Mouse (Mus musculus) urinary bladder, postnatal 4 days (tissue): Measurements from ENCODE around the gene Arl5b.

Experiments
- DNase-seq, 2 experiments: peaks; one replicate each; pipeline ENCODE4 v3.0.0; 2021 to 2022; ENCODE audit warnings: low spot score in 2 of 2

Arl5b gene

DNA sequence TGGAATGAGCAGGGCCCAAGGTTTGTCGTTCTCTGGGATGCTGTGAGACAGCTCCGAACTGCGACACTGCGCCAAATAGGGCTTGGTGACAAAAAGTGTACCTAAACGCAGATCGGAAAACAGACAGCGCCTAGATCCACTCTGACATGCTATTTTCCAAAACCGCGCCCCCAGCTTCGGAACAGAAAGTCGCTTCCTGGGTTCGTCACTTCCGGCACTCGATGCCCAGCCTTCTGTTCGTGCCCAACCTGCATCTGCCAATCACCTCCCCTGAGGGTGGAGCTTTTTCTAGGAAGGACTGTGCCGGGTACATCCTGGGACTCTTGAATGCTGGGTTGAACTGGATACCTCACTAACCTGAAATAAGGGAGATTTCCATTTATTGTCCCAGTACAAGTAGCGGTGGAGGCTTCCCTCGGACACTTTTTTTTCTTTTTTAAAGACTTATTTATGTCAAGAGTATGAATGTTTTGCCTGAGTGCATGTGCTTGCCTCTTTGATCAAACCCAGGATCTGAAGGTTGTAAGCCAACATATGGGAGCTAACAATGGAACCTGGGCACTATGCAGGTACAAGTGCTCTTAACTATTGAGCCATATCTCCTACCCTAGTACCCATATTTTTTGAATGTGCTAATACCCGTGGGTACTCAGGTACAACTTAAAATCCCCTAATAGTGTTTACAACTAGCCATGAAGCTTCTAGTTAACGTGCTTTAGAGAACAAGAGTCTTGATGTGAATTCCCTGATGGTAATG, at the start of gene Arl5b:
Gene Arl5b (plus strand): TSS at position 279 of the 757 bp plus-strand sequence.
- peak; percentile 83 to 92 for DNase-seq

DNA sequence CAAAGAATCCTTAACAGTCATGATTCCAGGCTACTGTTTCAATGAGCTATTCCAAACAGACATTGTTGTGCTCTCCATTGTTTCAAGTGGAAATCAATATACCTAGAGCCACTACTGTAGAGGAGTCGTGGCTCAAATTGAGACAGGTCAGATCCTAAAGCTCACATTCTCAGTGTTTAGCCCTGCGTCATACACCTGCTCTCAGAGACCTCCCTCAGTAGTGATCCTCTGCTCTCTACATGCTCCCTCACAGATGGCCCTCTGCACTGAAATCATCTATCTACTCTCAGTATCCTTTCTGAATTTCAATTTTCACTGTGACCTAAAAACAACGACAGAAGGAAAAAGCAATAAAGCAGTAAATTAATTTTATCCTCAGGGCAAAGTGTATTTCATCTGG, 41.7 kb upstream of the Arl5b start:
- DNase-seq, result no peak

GRCm38 (mm10) chr2:15008072-15008471, 41.1 kb upstream of the Arl5b start:
- no peak for DNase-seq

- DNase-seq, result no peak
Observed at GRCm38 (mm10) chr2:15026817-15027216, 22.4 kb upstream of the Arl5b start.

GRCm38 (mm10) chr2:15027816-15028215, 21.4 kb upstream of the Arl5b start:
- DNase-seq, result no peak

DNA sequence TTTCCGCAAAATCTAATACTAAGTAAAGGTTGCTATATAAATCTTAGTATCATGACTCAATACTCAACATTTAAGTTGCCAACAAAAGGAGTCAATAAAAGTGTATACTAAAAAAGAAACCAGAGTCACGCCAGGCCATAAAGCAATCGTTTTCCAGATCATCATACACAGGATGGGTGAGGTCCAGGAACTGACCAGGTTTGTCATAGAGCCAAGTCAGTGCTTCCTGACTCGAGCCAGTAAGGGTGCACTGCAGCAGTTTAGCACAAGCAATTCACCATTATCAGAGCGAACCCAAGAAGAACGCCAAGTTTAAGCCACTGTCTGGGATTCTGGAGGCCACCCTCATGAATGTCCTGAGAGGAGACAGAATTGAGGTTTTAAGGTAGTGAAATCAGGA, 10.5 kb upstream of the Arl5b start:
- no peak for DNase-seq

DNA sequence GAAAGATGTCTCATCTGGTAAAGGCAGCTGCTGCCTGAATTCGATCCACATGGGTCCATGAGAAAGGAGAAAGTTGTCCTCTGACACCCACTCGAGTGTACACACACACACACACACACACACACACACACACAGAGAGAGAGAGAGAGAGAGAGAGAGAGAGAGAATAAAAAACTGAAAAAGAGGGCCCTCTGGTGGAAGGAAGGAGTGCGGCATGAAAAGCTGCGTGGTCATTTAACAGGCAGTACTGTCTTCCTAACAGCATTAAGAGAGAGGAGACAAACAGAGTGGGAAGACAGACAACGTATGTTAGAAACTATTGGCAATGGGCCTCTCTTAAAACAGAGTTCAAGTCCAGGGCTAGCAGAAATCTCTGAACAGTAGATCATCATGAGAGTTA, 8.9 kb upstream of the Arl5b start:
- no peak for DNase-seq

DNA sequence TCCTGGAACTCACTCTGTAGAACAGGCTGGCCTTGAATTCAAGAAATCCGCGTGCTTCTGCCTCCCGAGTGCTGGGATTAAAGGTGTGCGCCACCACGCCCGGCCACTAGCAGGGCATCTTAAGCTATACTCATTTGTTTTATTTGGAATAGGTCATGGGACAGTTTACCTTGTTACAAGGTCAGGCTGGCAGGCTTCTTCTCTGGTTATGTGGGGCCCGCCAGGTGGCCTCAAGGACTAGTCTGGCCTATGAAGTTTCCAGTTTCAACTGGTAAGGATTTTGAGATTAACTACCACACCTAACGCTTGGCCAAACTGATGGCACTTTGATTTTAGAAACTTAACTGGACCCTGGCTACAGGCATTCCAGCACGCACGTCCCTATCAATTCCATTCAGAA, 5.3 kb downstream of the Arl5b start:
- no peak for DNase-seq

DNA sequence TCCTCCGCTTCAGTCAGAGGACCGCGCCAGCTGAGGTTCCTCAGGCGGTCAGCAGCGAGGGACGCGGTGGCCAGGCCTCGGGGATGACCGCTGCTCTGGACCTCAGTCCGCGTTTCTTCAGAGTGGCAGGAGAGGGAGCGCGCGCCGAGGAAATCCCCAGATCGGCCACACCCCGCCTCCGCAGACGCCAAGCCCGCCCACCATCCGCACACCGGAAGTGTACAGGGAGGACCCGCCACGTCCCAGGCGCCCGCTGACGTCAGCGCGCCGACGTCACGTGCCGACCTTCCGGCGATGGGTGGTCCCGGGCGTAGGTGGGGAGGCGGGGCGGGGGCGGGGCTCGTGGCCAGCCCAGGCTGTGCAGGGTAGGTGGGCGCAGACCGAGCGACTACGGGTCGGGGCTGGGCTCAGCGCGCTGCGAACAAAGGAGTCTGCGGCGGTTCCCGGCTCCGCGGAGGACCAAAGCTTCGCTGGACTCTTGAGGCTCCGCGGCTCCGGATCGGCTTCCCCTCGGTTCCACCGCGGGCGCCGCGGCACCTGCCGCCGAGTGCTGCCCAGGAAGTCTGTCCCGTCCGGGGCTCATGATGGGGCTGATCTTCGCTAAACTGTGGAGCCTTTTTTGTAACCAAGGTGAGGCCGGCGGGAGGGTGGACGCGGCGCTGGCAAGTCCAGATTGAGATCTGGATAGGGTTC, 5.9 kb downstream of the Arl5b start, which contains the start of gene Nsun6:
Gene Nsun6 (minus strand): TSS at position 125 of the 693 bp plus-strand sequence.
- peak; percentile 96 to 98 for DNase-seq

DNA sequence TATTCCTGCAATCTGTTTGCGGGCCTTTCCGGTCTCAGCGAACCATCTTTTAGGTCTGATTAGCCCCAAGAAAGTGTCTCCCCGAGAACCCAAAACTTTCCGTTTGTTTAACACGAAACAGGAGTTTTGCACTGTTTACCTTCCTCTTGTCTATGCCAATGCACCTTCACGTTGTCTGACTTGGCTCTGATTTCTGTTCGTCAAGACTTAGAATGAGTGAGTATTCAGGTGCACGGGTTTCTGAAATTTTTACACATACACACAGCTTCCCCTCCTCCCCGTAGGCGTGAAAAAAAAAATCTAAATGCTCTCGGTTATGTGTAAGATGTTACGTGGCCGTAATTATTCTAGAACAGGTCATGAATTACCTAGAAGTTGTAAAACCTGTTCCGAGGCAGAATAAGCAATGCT, 6.6 kb downstream of the Arl5b start:
- no peak for DNase-seq

DNA sequence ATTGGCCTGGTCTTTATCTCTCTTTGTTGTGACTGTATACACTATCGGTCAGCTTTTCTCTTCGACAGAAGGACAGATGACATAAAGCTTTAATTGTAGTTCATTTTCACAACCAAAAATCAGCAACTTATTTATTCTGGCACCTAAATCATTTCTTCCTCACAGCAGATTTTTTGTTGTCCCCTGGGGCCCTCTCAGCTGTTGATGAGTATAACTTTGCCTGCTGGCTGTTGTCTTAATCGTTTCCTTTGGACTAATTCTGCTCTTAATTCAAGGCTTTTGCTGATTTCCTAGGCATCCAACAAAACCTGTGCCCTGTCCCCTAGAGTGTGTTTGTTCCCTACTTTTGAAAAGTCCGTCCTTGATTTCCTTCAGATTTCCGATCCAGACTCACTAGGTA, 9.0 kb downstream of the Arl5b start:
- no peak for DNase-seq

DNA sequence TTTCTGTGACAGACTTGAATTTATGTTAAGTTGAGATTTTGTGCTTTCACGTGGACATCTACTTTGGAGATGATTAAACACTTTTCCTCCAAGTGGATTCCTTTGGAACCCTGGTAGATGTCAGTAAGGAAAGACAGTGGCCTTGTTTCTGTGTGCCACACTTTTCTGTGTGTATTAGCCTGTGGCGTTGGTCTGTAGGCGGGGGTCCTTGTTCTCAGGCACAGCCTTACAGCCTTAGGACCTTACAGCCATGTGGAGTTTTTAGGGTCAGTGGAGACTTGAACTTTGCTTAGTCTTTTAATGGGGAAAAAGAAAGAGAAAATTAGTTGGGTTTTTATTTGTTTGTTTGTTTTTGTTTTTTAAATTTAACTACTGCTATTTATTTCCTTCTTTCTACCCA, 11.7 kb downstream of the Arl5b start:
- DNase-seq, result no peak

DNA sequence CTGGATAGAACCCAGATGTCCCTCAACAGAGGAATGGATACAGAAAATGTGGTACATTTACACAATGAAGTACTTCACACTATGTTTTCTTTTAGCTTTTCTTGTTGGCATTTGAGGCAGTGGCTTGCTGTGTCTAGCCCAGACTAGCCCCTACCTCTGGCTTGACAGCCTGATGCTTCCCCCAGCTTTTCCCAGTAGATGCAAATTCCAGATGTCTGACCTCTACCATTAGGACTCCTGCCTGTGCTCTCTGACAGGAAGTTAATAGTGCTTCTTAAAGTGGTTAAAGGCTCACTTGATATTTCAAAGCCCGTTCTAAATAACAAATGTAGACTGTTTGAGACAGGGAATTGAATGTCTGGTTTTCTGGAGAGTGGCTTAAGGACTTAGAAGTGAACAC, 14.6 kb downstream of the Arl5b start:
- no peak for DNase-seq

- DNase-seq, result no peak
Observed at GRCm38 (mm10) chr2:15064380-15065269, 15.4 kb downstream of the Arl5b start.

GRCm38 (mm10) chr2:15065447-15065846, 16.3 kb downstream of the Arl5b start:
- DNase-seq, result no peak

- DNase-seq, result no peak
Observed at GRCm38 (mm10) chr2:15067091-15067490, 17.9 kb downstream of the Arl5b start.

- DNase-seq, result no peak
Observed at GRCm38 (mm10) chr2:15083702-15084101, 34.5 kb downstream of the Arl5b start.

DNA sequence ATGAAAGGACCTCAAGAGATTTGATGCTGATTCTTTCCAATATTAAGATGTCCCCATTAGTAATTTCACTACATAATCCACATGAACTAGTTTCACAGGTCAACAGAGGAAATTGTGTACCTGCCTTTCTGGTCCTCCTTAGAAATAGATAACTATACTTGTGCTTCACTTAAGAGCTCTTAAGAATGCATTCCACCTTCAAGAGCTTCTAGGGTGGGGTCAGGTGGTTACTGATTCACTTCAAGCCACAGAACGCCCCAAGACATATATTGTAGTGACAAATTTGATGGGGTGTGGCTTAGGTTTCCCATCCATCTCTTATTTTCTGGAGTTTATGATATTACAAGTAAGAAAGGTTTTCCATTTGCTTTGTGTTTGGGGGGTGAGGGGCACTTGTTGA, 38.1 kb downstream of the Arl5b start:
- no peak for DNase-seq

DNA sequence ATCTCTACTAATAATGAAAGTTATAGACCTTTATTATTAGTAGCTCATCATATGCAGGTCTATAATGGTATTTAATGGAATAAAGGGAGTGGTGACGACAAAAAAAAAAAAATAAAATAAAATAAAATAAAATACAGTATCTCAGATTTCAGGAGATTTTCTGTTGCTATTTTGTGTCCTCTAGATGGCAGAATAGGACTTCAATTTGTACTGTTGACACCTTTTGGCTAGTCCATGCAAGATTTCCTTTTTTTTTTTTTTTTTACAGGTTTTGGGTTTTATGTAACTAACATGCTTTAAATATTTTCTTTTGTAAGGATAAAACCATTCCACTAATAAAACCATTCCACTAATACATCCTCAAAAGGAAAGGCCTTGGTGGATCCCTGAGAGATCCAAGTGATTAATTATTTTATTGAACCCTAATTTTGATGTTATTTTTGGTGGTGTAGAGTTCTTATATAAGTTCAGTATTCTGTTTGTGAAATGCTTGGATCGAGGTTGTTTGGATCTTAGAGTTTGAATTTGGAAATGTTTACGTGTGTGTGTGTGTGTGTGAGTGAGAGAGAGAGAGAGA, 47.4 kb downstream of the Arl5b start:
- no peak for DNase-seq

- no peak for DNase-seq
Observed at GRCm38 (mm10) chr2:15104386-15104785, 55.2 kb downstream of the Arl5b start.

GRCm38 (mm10) chr2:15111290-15111689, 62.1 kb downstream of the Arl5b start:
- no peak for DNase-seq
